Mouse (Mus musculus): ENCODE measurements around the gene Dnmbp. TPM values are rescaled to one million over a fixed set of nuclear protein-coding genes. Genes with fewer than 3 reads are reported as not detected.

Gene Dnmbp
- polyA plus RNA-seq, 2 experiments = 23.3 to 33.0 TPM

DNA sequence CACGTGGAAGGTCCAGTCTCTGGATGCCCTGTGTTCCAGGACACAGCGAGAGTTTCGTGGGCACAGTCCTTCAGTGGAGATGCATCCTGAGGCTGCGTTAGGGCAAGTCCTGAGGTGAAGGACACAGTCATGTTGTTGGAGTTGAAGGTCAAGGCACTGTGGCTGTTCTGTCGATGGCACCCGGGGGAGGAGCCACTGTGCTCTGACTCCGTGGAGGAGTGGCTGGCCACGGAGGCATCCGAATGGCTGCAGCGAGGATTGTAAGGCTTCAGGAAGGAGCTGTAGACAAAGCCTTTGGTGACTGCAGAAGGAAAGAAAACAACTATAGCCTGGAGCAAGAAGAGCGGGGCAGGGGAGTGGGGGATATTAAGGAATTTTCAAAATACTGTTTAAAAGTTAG, 90.0 kb downstream of the Dnmbp start:
- no peaks in the 10 kb centered on the region for H3K4me1 ChIP-seq (ENCODE audit: control insufficient read depth, insufficient read depth, low read length)
- H3K9me3 ChIP-seq (ENCODE audit: control insufficient read depth, low read length) = no peaks in the 10 kb centered on the region
- peaks cover 87% of the 10 kb centered on the region for H3K36me3 ChIP-seq (ENCODE audit: control insufficient read depth, insufficient read depth, low read length)
- WGBS = 91% methylated on average over 11 of the region's 11 CpGs
- H3K9ac ChIP-seq (ENCODE audit: low read depth, low read length, severe bottlenecking) = no peak overlapping the region
- no peak for TF ChIP-seq POLR2A (IDR thresholded peaks at IDR 0.05; ENCODE audit: borderline replicate concordance, extremely low read depth, insufficient read depth, insufficient read length)
- no peak overlapping the region for H3K27ac ChIP-seq (replicated peaks; ENCODE audit: low read depth, low read length)
- DNase-seq (ENCODE audit: low spot score) (no peak), ATAC-seq (ENCODE audit: low FRiP score, low read depth) (no peak)
- no peak overlapping the region for H3K4me2 ChIP-seq (replicated peaks; ENCODE audit: low read depth, low read length, severe bottlenecking)
- H3K27me3 ChIP-seq (ENCODE audit: control insufficient read depth, insufficient read depth, low read length) = no peaks in the 10 kb centered on the region
- no peak overlapping the region for H3K4me3 ChIP-seq (replicated peaks; ENCODE audit: low read length)

DNA sequence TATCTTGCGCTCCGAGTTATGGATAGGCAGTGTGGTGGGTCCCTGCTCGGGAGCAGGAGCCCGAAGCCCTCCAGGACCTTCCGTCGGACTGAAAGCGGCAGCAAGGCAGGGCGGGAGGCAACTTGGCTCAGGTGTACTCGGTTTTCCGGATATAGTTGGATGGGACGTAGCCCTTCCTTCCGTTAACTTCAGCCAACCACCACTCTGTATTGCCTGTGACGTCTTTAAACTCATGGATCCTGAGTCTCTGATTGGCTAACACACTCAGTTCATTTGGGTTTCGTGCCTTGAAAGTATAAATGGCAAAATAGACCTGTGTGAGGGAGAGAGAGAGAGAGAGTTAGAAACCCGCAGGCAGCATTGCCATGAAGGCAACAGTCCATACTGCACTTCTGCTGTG, 92.0 kb downstream of the Dnmbp start:
- Histone ChIP-seq H3K9ac (ENCODE audit: low read depth, low read length, severe bottlenecking) (no peak overlapping the region), H3K36me3 (ENCODE audit: control insufficient read depth, insufficient read depth, low read length) (peaks cover 73% of the 10 kb centered on the region), H3K4me1 (ENCODE audit: control insufficient read depth, insufficient read depth, low read length) (no peaks in the 10 kb centered on the region), H3K9me3 (ENCODE audit: control insufficient read depth, low read length) (no peaks in the 10 kb centered on the region), H3K4me2 (replicated peaks; ENCODE audit: low read depth, low read length, severe bottlenecking) (no peak overlapping the region), H3K4me3 (replicated peaks; ENCODE audit: low read length) (no peak overlapping the region), H3K27me3 (ENCODE audit: control insufficient read depth, insufficient read depth, low read length) (no peaks in the 10 kb centered on the region), H3K27ac (replicated peaks; ENCODE audit: low read depth, low read length) (no peak overlapping the region)
- TF ChIP-seq POLR2A (IDR thresholded peaks at IDR 0.05; ENCODE audit: borderline replicate concordance, extremely low read depth, insufficient read depth, insufficient read length) = no peak
- DNase-seq (ENCODE audit: low spot score) (no peak), ATAC-seq (ENCODE audit: low FRiP score, low read depth) (no peak)
- WGBS = 97% methylated on average over 15 of the region's 15 CpGs

DNA sequence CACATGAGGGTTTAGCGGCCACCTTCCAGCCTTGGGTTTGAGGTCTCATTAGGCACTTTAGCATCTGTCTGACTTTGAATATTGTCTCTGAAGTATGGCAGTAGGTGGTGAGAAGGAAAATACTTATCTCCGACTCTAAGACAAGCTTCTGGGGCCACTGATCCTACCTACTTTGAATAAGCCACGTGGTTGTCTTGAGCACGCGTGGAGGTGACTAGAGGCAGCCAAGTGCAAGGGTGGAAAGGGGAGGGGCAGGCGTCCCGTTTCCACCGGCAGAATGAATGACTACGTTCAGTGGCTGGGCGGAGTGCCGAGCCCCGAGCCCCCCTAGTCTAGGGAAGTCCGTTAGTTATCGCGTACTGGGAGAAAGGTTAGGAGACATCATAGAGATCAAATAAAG, 92.9 kb downstream of the Dnmbp start:
- DNase-seq (ENCODE audit: low spot score) = no peak
- no peaks in the 10 kb centered on the region for H3K4me1 ChIP-seq (ENCODE audit: control insufficient read depth, insufficient read depth, low read length)
- no peak overlapping the region for H3K9ac ChIP-seq (ENCODE audit: low read depth, low read length, severe bottlenecking)
- H3K9me3 ChIP-seq (ENCODE audit: control insufficient read depth, low read length) = no peaks in the 10 kb centered on the region
- H3K4me3 ChIP-seq (replicated peaks; ENCODE audit: low read length) = no peak overlapping the region
- WGBS = 92% methylated on average over 15 of the region's 15 CpGs
- no peak overlapping the region for H3K4me2 ChIP-seq (replicated peaks; ENCODE audit: low read depth, low read length, severe bottlenecking)
- no peak overlapping the region for H3K27ac ChIP-seq (replicated peaks; ENCODE audit: low read depth, low read length)
- no peak for ATAC-seq (ENCODE audit: low FRiP score, low read depth)
- H3K27me3 ChIP-seq (ENCODE audit: control insufficient read depth, insufficient read depth, low read length) = no peaks in the 10 kb centered on the region
- TF ChIP-seq POLR2A (IDR thresholded peaks at IDR 0.05; ENCODE audit: borderline replicate concordance, extremely low read depth, insufficient read depth, insufficient read length) = no peak
- H3K36me3 ChIP-seq (ENCODE audit: control insufficient read depth, insufficient read depth, low read length) = peaks cover 67% of the 10 kb centered on the region

DNA sequence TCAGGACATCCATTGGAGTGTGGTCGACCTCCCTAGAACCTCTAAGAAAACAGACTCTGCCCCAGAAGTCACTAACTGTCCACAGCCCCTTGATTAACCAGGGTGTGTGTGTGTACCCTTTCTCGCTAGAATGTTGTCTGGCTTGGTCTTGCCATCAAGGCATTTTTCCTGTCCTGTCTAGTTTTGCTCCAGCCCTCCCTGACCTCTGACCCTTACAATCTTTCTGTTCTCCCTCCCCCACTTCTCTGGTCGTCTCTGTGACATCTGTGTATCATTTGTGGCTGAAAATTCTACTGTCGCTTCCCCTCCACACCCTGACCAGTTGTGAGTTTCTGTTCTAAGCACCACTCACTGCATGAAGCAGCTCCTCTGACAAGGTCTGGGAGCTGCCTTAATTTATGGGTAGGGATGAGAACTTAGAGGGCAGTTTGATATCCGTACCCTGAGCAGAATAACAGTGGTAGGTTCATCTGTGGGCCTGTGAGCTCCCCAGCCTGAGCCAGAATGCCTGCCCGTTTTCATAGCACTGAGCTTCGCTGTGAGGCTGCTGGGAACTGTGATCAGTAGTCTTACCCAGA, 94.6 kb downstream of the Dnmbp start:
- DNase-seq (ENCODE audit: low spot score) (no peak), ATAC-seq (ENCODE audit: low FRiP score, low read depth) (no peak)
- Histone ChIP-seq H3K9ac (ENCODE audit: low read depth, low read length, severe bottlenecking) (no peak overlapping the region), H3K4me2 (replicated peaks; ENCODE audit: low read depth, low read length, severe bottlenecking) (no peak overlapping the region), H3K4me3 (replicated peaks; ENCODE audit: low read length) (no peak overlapping the region), H3K9me3 (ENCODE audit: control insufficient read depth, low read length) (no peaks in the 10 kb centered on the region), H3K4me1 (ENCODE audit: control insufficient read depth, insufficient read depth, low read length) (no peaks in the 10 kb centered on the region), H3K36me3 (ENCODE audit: control insufficient read depth, insufficient read depth, low read length) (peaks cover 51% of the 10 kb centered on the region), H3K27me3 (ENCODE audit: control insufficient read depth, insufficient read depth, low read length) (no peaks in the 10 kb centered on the region), H3K27ac (replicated peaks; ENCODE audit: low read depth, low read length) (no peak overlapping the region)
- TF ChIP-seq POLR2A (IDR thresholded peaks at IDR 0.05; ENCODE audit: borderline replicate concordance, extremely low read depth, insufficient read depth, insufficient read length) = no peak
- 42% methylated on average over 7 of the region's 7 CpGs for WGBS

DNA sequence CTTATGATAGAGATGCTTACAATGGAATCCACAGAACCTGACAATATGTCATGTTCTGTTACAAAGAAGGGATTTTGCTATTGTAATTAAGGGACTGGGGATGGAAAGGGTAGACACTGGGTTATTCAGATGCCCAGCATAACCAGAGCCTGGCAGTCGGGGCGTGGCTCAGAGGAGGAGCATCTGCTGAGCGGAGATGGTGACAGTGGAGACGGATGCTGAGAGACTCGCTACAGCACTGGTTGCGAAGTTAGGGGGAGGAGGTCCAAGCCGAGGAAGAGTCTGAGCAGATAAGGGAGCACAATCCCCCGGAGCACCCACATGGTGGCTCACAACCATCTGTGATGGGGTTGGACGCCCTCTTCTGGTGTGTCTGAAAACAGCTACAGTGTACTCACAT, 96.8 kb downstream of the Dnmbp start:
- Histone ChIP-seq H3K27ac (replicated peaks; ENCODE audit: low read depth, low read length) (no peak overlapping the region), H3K27me3 (ENCODE audit: control insufficient read depth, insufficient read depth, low read length) (no peaks in the 10 kb centered on the region), H3K4me1 (ENCODE audit: control insufficient read depth, insufficient read depth, low read length) (no peaks in the 10 kb centered on the region), H3K4me3 (replicated peaks; ENCODE audit: low read length) (no peak overlapping the region), H3K4me2 (replicated peaks; ENCODE audit: low read depth, low read length, severe bottlenecking) (no peak overlapping the region), H3K36me3 (ENCODE audit: control insufficient read depth, insufficient read depth, low read length) (peaks cover 29% of the 10 kb centered on the region), H3K9ac (ENCODE audit: low read depth, low read length, severe bottlenecking) (no peak overlapping the region), H3K9me3 (ENCODE audit: control insufficient read depth, low read length) (no peaks in the 10 kb centered on the region)
- no peak for TF ChIP-seq POLR2A (IDR thresholded peaks at IDR 0.05; ENCODE audit: borderline replicate concordance, extremely low read depth, insufficient read depth, insufficient read length)
- DNase-seq (ENCODE audit: low spot score) (no peak), ATAC-seq (ENCODE audit: low FRiP score, low read depth) (no peak)
- WGBS = 85% methylated on average over 9 of the region's 9 CpGs
